Mouse (Mus musculus) cerebellum, adult 2 months (tissue): ENCODE data around the gene Tnrc6b. TPM values are rescaled to one million over a fixed set of nuclear protein-coding genes. Genes with fewer than 3 reads are reported as not detected.

Experiments used
- DNase-seq, 2 experiments: peaks; one replicate each; pipeline ENCODE4 v3.0.0; 2021
- H3K27ac ChIP-seq: fragments of 200-500 bp; 2 replicates; pipeline ENCODE4 v1.5.1; 2012; ENCODE audit warnings: low read length, control low read depth, inconsistent platforms; ENCODE audit not compliant: insufficient read depth
- H3K27me3 ChIP-seq: fragments of 200-500 bp; 2 replicates; pipeline ENCODE4 v1.6.1; 2012; ENCODE audit warnings: inconsistent platforms, mild to moderate bottlenecking, low read length, moderate library complexity; ENCODE audit not compliant: control insufficient read depth, insufficient read depth
- H3K4me1 ChIP-seq: fragments of 200-500 bp; 2 replicates; pipeline ENCODE4 v1.6.1; 2011; ENCODE audit warnings: low read length; ENCODE audit not compliant: control insufficient read depth, insufficient read depth
- H3K4me3 ChIP-seq: fragments of 200-500 bp; replicated peaks from 2 replicates; pipeline ENCODE3; 2011; ENCODE audit warnings: mild to moderate bottlenecking, low read depth, low read length, control low read depth; ENCODE audit not compliant: insufficient read depth
- CTCF ChIP-seq: fragments of 200-500 bp; IDR thresholded peaks from 2 replicates; pipeline ENCODE4 v1.5.1; 2011; ENCODE audit warnings: low read depth, mild to moderate bottlenecking, control low read depth, low read length, moderate library complexity, borderline replicate concordance; ENCODE audit not compliant: insufficient read depth
- POLR2A ChIP-seq: fragments of 200-500 bp; IDR thresholded peaks from 2 replicates; pipeline ENCODE4 v1.6.1; 2011; ENCODE audit warnings: low read length, control low read depth, borderline replicate concordance; ENCODE audit not compliant: insufficient read depth
- WGBS: fragments of 180-500 bp; shearing (Covaris S2); methylation state at CpG from one replicate; pipeline ENCODE4 v1.1.7; 2018; 5-methylcytosine and 5-hydroxymethylcytosine counted together
- polyA plus RNA-seq: library from polyadenylated mRNA; depleted of rRNA; stranded (reverse); fragments of >200 nt; gene quantifications from 2 replicates; pipeline ENCODE4 v1.2.3, GENCODE M21; 2012

Gene Tnrc6b
- polyA plus RNA-seq, 1 experiment, result 32.5 TPM

DNA sequence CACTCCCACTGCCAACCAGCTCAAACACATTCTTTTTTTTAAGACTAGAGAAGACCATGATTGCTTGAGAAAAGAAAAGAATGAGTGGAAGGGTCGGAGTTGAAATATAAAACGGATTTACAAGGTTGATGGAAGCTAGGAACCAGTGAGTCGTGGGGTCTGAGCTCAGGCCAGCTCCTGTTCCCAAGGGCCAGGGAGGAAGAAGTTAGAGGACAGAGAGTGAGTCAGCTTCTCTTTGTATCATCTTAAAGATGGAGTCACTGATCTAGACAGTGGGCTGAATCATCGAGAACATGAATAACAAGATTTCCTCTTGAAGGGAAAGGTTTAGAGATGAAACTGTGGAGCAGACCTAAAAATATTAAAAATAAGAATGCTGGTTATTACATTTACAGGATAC is 51.5 kb downstream of the Tnrc6b start:
- Histone ChIP-seq H3K4me3 (no peak overlapping the region), H3K27ac (no peak overlapping the region), H3K27me3 (no peaks in the 10 kb centered on the region), H3K4me1 (peaks cover 5% of the 10 kb centered on the region)
- WGBS, result 90% methylated on average over 4 of the region's 4 CpGs
- no peak for TF ChIP-seq POLR2A
- TF ChIP-seq CTCF, result no peak
- DNase-seq, result no peak

DNA sequence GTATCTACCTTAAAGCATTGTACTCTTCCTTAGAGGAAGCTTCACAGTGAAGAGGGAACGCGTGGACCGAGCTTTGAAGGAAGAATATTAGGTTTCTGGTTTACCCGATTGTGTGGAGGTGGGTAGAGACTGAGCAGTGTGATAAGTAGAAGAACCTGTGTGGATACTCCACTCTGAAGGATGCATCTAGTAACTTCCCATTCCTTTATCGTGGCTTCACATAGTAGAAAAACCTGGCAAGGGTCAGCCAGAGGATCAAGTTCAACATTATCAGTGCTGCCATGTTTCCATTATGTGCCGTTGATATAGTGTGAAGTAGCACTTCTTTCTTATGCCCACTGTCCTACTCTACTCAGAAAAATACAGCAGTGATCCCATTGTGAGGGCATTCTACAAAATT is 53.6 kb downstream of the Tnrc6b start:
- Histone ChIP-seq H3K27me3 (no peaks in the 10 kb centered on the region), H3K27ac (no peak overlapping the region), H3K4me3 (no peak overlapping the region), H3K4me1 (peaks cover 5% of the 10 kb centered on the region)
- WGBS, result 96% methylated on average over 6 of the region's 6 CpGs
- no peak for TF ChIP-seq POLR2A
- TF ChIP-seq CTCF, result no peak
- DNase-seq, result no peak

DNA sequence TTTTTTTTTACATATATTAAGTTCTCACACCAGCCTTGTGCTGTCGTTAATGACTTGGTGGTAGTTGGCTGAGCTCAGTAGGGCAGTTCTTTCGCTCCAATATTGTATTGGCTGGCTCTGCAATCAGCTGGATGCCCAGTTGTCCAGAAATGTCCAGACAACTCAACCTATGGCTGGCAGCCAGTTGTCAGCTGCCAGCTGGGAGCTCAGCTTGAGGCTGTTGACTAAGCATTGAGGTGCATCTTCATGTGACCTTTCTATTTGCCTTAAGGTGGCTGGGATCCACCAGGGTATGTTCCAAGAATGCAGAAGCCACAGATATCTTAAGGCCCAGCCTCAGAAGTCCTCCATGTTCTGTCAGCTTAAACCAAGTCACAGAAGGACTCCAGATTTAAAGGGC is 54.3 kb downstream of the Tnrc6b start:
- no peaks in the 10 kb centered on the region for H3K27me3 ChIP-seq
- H3K4me3 ChIP-seq, result no peak overlapping the region
- peak overlapping the region; percentile 31; the same call in 1 of the 2 replicates for H3K27ac ChIP-seq
- DNase-seq, result peak; percentile 76 to 84
- 4% methylated on average over 2 of the region's 2 CpGs for WGBS
- TF ChIP-seq CTCF (no peak), POLR2A (no peak)
- peaks cover 5% of the 10 kb centered on the region for H3K4me1 ChIP-seq

DNA sequence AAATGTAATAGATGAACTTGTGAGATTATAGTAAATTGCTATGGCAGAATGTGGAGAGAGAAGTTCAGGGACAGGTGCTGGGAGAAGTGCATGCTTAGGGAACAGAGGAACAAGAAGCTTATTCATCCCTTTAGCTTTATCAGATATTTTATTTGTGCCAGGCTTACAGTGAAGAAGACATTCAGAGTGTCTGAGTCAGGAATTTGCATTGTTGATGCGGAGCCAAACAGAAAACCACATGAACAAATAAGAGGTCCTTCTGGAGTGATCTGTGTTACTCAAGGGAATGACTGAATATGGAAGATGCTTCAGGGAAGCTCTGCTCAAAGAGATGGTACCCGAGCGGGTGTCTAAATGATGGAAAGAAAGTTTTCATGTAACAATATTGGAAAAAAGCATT is 57.1 kb downstream of the Tnrc6b start:
- DNase-seq, result no peak
- peaks cover 5% of the 10 kb centered on the region for H3K4me1 ChIP-seq
- TF ChIP-seq POLR2A (no peak), CTCF (no peak)
- no peaks in the 10 kb centered on the region for H3K27me3 ChIP-seq
- no peak overlapping the region for H3K4me3 ChIP-seq
- no peak overlapping the region for H3K27ac ChIP-seq
- WGBS, result 88% methylated on average over 3 of the region's 3 CpGs

DNA sequence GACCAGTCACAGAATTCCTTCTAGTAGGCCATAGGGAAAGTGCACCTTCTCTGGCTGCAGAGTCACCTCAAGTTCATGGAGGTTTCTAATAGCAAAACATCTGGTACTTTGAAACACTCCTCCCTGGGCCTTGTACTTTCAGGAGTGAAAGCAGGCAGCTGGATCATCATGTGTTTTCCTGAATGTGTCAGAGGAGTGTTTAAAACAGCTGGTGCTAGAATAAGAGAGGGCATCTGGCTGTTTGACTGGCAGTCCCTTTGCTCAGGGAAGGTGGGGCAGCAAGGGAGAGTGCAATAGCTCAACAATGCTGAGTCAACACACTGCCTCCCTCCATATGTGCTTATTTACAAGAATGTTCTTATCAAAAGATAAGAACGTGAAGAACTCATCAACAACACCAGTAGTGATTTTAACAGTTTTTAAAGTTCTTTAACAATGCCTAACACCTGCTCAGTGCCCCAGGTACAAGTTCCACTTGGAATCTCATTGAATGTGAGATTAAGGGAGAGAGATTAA is 60.9 kb downstream of the Tnrc6b start:
- H3K27me3 ChIP-seq, result no peaks in the 10 kb centered on the region
- no peaks in the 10 kb centered on the region for H3K4me1 ChIP-seq
- no peak overlapping the region for H3K4me3 ChIP-seq
- DNase-seq, result no peak
- TF ChIP-seq POLR2A, result no peak
- TF ChIP-seq CTCF, result no peak
- WGBS, result 49% methylated on average over 1 of the region's 1 CpGs
- H3K27ac ChIP-seq, result no peak overlapping the region

DNA sequence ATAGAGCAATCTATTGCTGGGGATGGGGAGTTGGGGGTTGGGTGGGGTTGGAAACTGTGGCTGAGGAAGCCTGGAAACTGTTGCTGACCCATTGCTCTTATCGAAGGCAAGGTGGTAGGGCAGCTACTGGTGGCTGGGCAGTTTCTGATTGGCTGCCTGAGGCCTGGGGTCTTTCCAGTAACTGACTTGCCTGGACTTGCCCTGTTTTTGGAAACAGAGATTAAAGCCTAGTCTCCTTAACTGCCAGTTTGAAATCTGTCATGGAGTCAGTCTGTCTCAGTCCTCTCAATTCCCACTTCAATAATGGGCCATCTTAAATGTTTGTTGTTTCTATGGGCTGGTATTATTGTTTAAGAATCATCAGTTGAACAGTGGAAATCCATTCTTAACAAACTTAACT is 63.6 kb downstream of the Tnrc6b start:
- H3K27ac ChIP-seq, result no peak overlapping the region
- no peak overlapping the region for H3K4me3 ChIP-seq
- H3K27me3 ChIP-seq, result no peaks in the 10 kb centered on the region
- H3K4me1 ChIP-seq, result peaks cover 7% of the 10 kb centered on the region
- no peak for DNase-seq
- TF ChIP-seq CTCF (no peak), POLR2A (no peak)
- 96% methylated on average over 1 of the region's 1 CpGs for WGBS

DNA sequence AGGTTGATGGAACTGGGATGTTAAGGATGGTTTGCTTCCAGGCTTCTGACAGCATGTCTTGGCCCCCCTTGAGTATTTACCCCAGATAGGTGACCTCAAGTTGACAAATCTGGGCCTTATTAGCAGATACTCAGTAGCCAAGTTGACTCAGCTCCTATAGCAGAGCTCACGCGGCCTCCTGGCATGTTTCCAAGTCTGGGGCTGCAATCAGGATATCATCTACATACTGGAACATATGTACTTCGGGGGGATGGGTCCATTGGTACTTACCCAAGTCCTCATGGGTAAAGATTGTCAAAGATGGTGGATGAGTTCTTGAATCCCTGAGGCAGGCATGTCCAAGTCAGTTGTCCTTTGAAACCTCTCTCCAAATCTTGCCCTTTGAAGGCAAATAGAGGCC is 67.9 kb downstream of the Tnrc6b start:
- no peak for TF ChIP-seq CTCF
- TF ChIP-seq POLR2A, result no peak
- Histone ChIP-seq H3K4me1 (peaks cover 9% of the 10 kb centered on the region), H3K27ac (no peak overlapping the region), H3K4me3 (no peak overlapping the region), H3K27me3 (no peaks in the 10 kb centered on the region)
- 15% methylated on average over 3 of the region's 3 CpGs for WGBS
- DNase-seq, result peak; percentile 35 to 43

DNA sequence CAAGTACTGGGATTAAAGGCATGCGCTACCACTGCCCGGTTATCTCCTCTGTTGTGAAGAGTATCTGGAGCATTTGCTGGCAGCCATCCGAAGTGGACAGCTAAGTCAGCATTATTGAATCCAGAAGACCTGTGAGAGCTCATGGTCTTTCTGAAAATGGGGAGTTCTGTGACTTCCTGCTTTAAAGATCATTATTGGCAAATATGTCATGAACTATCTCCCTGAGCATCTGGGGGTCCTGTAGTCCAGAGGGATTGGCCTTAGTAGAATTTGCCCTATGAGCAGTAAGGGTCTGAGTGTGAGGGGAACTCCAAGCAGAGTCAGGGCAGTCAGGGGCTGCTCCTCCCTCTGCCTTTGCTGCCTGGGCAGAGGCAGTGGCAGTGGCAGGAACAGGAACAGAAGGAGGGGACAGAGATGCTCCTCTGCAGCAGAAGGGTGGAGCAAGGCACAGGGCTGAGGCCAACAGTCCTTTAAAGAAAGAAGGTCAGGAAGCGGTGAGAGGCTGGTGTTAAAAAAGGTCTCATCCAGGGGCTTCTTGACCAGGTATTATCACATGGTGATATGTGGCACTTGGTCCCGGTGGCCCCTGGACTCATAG is 69.1 kb downstream of the Tnrc6b start:
- Histone ChIP-seq H3K4me1 (peaks cover 9% of the 10 kb centered on the region), H3K27me3 (no peaks in the 10 kb centered on the region), H3K27ac (no peak overlapping the region), H3K4me3 (no peak overlapping the region)
- TF ChIP-seq CTCF (no peak), POLR2A (no peak)
- WGBS, result 73% methylated on average over 5 of the region's 5 CpGs
- no peak for DNase-seq
